ENCODE assay signal across 8 mouse cellular contexts in genomic region chr13:10360199-10360694, GRCm38 (mm10). TPM values are rescaled to one million over a fixed set of nuclear protein-coding genes. Genes with fewer than 3 reads are reported as not detected.
DNase-seq lines count a peak whose midpoint lies in the region; ATAC-seq and TF ChIP-seq lines count a peak whose summit lies in the region.

No protein-coding gene starts in this region.

- no peaks in the 10 kb centered on the region for H3K9me3 ChIP-seq in forebrain, postnatal 0 days (ENCODE audit: low read length)
- H3K9me3 ChIP-seq in intestine, embryonic 16.5 days (ENCODE audit: control insufficient read depth, low read length): no peaks in the 10 kb centered on the region
- no peaks in the 10 kb centered on the region for H3K9me3 ChIP-seq in liver, embryonic 11.5 days (ENCODE audit: control insufficient read depth, low read length)
- H3K9me3 ChIP-seq in neural tube, embryonic 15.5 days (replicated peaks): no peaks in the 10 kb centered on the region

- H3K27ac ChIP-seq in forebrain, postnatal 0 days (ENCODE audit: low read depth, low read length): peak overlapping the region; percentile 40; the same call in 1 of the 2 replicates
- peak overlapping the region; percentile 33; the same call in 1 of the 2 replicates for H3K27ac ChIP-seq in intestine, embryonic 16.5 days (ENCODE audit: low read length)
- H3K27ac ChIP-seq in liver, embryonic 11.5 days (ENCODE audit: low read depth, low read length): no peak overlapping the region
- peak overlapping the region; percentile 67 for H3K27ac ChIP-seq in neural tube, embryonic 15.5 days (replicated peaks)

- under 1% methylated on average over 60 of the region's 60 CpGs for WGBS in forebrain, postnatal 0 days
- WGBS in intestine, embryonic 16.5 days: under 1% methylated on average over 60 of the region's 60 CpGs
- under 1% methylated on average over 60 of the region's 60 CpGs for WGBS in liver, embryonic 11.5 days
- 0% methylated on average over 59 of the region's 60 CpGs for WGBS in neural tube, embryonic 15.5 days

- no peak for TF ChIP-seq CTCF in forebrain, postnatal 0 days (IDR thresholded peaks at IDR 0.05; ENCODE audit: low read depth)

- peak overlapping the region; percentile 58 for H3K9ac ChIP-seq in forebrain, postnatal 0 days
- peak overlapping the region; percentile 72 for H3K9ac ChIP-seq in intestine, embryonic 16.5 days (ENCODE audit: low read depth, low read length)
- no peak overlapping the region for H3K9ac ChIP-seq in liver, embryonic 11.5 days (ENCODE audit: low read depth, low read length)
- H3K9ac ChIP-seq in neural tube, embryonic 15.5 days (replicated peaks): peak overlapping the region; percentile 62

- peak overlapping the region; percentile 95 for H3K4me2 ChIP-seq in forebrain, postnatal 0 days (ENCODE audit: low read depth)
- peak overlapping the region; percentile 97 for H3K4me2 ChIP-seq in intestine, embryonic 16.5 days (ENCODE audit: low read depth, low read length)
- peak overlapping the region; percentile 71 for H3K4me2 ChIP-seq in liver, embryonic 11.5 days
- H3K4me2 ChIP-seq in neural tube, embryonic 15.5 days: peak overlapping the region; percentile 95

- H3K4me3 ChIP-seq in forebrain, postnatal 0 days (ENCODE audit: low read depth, low read length): peak overlapping the region; percentile 63
- H3K4me3 ChIP-seq in intestine, embryonic 16.5 days (ENCODE audit: low read length): peak overlapping the region; percentile 67
- H3K4me3 ChIP-seq in liver, embryonic 11.5 days (ENCODE audit: low read depth, low read length): peak overlapping the region; percentile 45
- H3K4me3 ChIP-seq in neural tube, embryonic 15.5 days (replicated peaks): peak overlapping the region; percentile 61

- no peaks in the 10 kb centered on the region for H3K36me3 ChIP-seq in forebrain, postnatal 0 days (ENCODE audit: insufficient read depth)
- no peaks in the 10 kb centered on the region for H3K36me3 ChIP-seq in intestine, embryonic 16.5 days (ENCODE audit: control insufficient read depth, insufficient read depth, low read length)
- H3K36me3 ChIP-seq in liver, embryonic 11.5 days (ENCODE audit: control insufficient read depth, insufficient read depth, low read length): no peaks in the 10 kb centered on the region
- H3K36me3 ChIP-seq in neural tube, embryonic 15.5 days: no peaks in the 10 kb centered on the region

- H3K4me1 ChIP-seq in forebrain, postnatal 0 days (ENCODE audit: insufficient read depth): peaks cover 10% of the 10 kb centered on the region
- peaks cover 4% of the 10 kb centered on the region for H3K4me1 ChIP-seq in intestine, embryonic 16.5 days (ENCODE audit: control insufficient read depth, insufficient read depth, low read length)
- no peaks in the 10 kb centered on the region for H3K4me1 ChIP-seq in liver, embryonic 11.5 days (replicated peaks; ENCODE audit: control insufficient read depth, insufficient read depth, low read length)
- peaks cover 19% of the 10 kb centered on the region for H3K4me1 ChIP-seq in neural tube, embryonic 15.5 days

- peak; percentile 64 to 66 for DNase-seq in cerebellum, postnatal 25 days
- DNase-seq in cerebellum, adult 9-11 months: no peak
- DNase-seq in ZHBTc4 (ENCODE audit: low read depth, low spot score): peak; percentile 57
- peak; percentile 30 for DNase-seq in forebrain, postnatal 0 days
- peak; percentile 35 for DNase-seq in liver, embryonic 11.5 days (ENCODE audit: low spot score)
- no peak for DNase-seq in spleen, adult 12 weeks (ENCODE audit: low spot score)

- ATAC-seq in forebrain, postnatal 0 days: peak; percentile 60
- peak; percentile 81 for ATAC-seq in intestine, embryonic 16.5 days
- ATAC-seq in liver, embryonic 11.5 days (replicated peaks; ENCODE audit: low FRiP score): 0 out of 2 replicates have a peak, but pooled peaks have one; percentile 36
- ATAC-seq in neural tube, embryonic 15.5 days (ENCODE audit: low FRiP score): peak; percentile 77

- H3K27me3 ChIP-seq in forebrain, postnatal 0 days (ENCODE audit: insufficient read depth, low read length): peaks cover 5% of the 10 kb centered on the region
- H3K27me3 ChIP-seq in intestine, embryonic 16.5 days (replicated peaks; ENCODE audit: control insufficient read depth, insufficient read depth, low read length): 0 out of 2 replicates have a peak, but pooled peaks cover 6% of the 10 kb centered on the region
- H3K27me3 ChIP-seq in liver, embryonic 11.5 days (replicated peaks; ENCODE audit: control insufficient read depth, insufficient read depth, low read length): peaks cover 31% of the 10 kb centered on the region
- H3K27me3 ChIP-seq in neural tube, embryonic 15.5 days (replicated peaks): peaks cover 17% of the 10 kb centered on the region

RNA-seq across cellular contexts. Expression of gene Chrm3, which starts 0.4 kb away (rescaled TPM):
- total RNA-seq in forebrain, postnatal 0 days (2014; rRNA removed): 12.3 and 14.8 TPM in 2 replicates
- 1.3 and 2.8 TPM in 2 replicates for polyA plus RNA-seq in forebrain, postnatal 0 days (2015; fragmentation: Nextera tagmentation; extraction: Ambion mirVana)
- polyA plus RNA-seq in intestine, embryonic 16.5 days (2015; fragmentation: Nextera tagmentation; extraction: Ambion mirVana): 0.93 and 1.2 TPM in 2 replicates
- polyA plus RNA-seq in liver, embryonic 11.5 days (2014; fragmentation: Nextera tagmentation; extraction: Ambion mirVana): 0.22 and 0.58 TPM in 2 replicates
- polyA plus RNA-seq in neural tube, embryonic 15.5 days (2015; fragmentation: Nextera tagmentation; extraction: Ambion mirVana): 2.6 and 3.4 TPM in 2 replicates

Comparison
In these comparisons a context has a peak if more than half of its experiments do, and no peak if none do; other contexts are left out.
1. DNase-seq: peak in cerebellum, postnatal 25 days (2 of 2), ZHBTc4 (single experiment), forebrain, postnatal 0 days (single experiment) and liver, embryonic 11.5 days (single experiment); none in cerebellum, adult 9-11 months (single experiment) and spleen, adult 12 weeks (single experiment).
2. Peak in every context shown above with its lines, with median percentiles within 50 percentile points of each other: ATAC-seq, H3K4me2 ChIP-seq and H3K4me3 ChIP-seq.